Mouse (Mus musculus) CH12.LX (cell line): Measurements from ENCODE around the gene Olfr699.

Source experiments
- BHLHE40 ChIP-seq: IDR thresholded peaks from 2 replicates; pipeline ENCODE4 v1.6.1; 2011; ENCODE audit warnings: mild to moderate bottlenecking, low read depth, low read length, improper control_type of control experiment
- CHD1 ChIP-seq: IDR thresholded peaks from 2 replicates; pipeline ENCODE4 v1.6.1; 2012; ENCODE audit warnings: low read depth, low read length, improper control_type of control experiment, inconsistent platforms
- CTCF ChIP-seq, 2 experiments: IDR thresholded peaks in 1 of 2; conservative IDR thresholded peaks in 1 of 2; 2 replicates each; pipeline ENCODE4 v1.5.1; 2011 to 2012; ENCODE audit warnings: low read depth in 2 of 2, low read length in 2 of 2, improper control_type of control experiment in 1 of 2, inconsistent platforms in 1 of 2, mild to moderate bottlenecking in 1 of 2, moderate library complexity in 1 of 2
- E2F4 ChIP-seq: IDR thresholded peaks from 2 replicates; pipeline ENCODE4 v1.6.1; 2011; ENCODE audit warnings: low read depth, low read length, improper control_type of control experiment; ENCODE audit not compliant: insufficient replicate concordance
- ELF1 ChIP-seq: IDR thresholded peaks from 2 replicates; pipeline ENCODE4 v1.6.1; 2014; ENCODE audit warnings: low read depth, mild to moderate bottlenecking, inconsistent platforms, low read length, improper control_type of control experiment
- EP300 ChIP-seq: IDR thresholded peaks from 2 replicates; pipeline ENCODE4 v1.6.1; 2011; ENCODE audit warnings: low read length, improper control_type of control experiment
- KAT2A ChIP-seq: IDR thresholded peaks from 2 replicates; pipeline ENCODE4 v1.6.1; 2012; ENCODE audit warnings: low read length, improper control_type of control experiment, inconsistent platforms; ENCODE audit not compliant: insufficient replicate concordance
- NELFE ChIP-seq: IDR thresholded peaks from 2 replicates; pipeline ENCODE4 v1.6.1; 2011; ENCODE audit warnings: low read depth, low read length, improper control_type of control experiment
- POLR2A ChIP-seq: IDR thresholded peaks from 2 replicates; pipeline ENCODE4 v1.6.1; 2011; ENCODE audit warnings: low read depth, mild to moderate bottlenecking, improper control_type of control experiment, low read length
- SIN3A ChIP-seq: IDR thresholded peaks from 2 replicates; pipeline ENCODE4 v1.6.1; 2012; ENCODE audit warnings: low read length, improper control_type of control experiment, inconsistent platforms
- TCF12 ChIP-seq: IDR thresholded peaks from 2 replicates; pipeline ENCODE4 v1.6.1; 2014; ENCODE audit warnings: low read depth, mild to moderate bottlenecking, inconsistent platforms, low read length, improper control_type of control experiment
- ZKSCAN1 ChIP-seq: IDR thresholded peaks from 2 replicates; pipeline ENCODE4 v1.6.1; 2012; ENCODE audit warnings: low read depth, inconsistent platforms, low read length, improper control_type of control experiment, borderline replicate concordance
- ZMIZ1 ChIP-seq: IDR thresholded peaks from 2 replicates; pipeline ENCODE4 v1.6.1; 2012; ENCODE audit warnings: low read depth, mild to moderate bottlenecking, inconsistent platforms, low read length, improper control_type of control experiment

DNA sequence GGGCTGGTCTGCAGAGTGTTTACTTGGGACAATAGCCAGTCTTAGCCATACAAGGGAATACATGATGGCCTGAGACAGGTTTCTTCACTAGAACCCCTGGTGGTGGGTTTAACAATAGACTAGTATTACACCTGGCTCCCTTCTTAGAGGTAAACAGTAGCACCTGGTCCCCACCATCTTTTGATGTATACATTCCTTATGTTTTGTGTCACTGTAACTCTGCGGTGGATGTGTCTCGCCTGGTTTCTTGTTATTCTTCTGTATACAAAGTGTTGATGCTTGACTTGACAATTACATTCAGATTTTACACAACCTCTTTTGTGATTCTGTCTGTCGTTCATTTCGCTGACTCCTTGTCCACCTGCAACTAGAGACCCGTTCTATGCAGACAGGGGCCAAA, 47.2 kb downstream of the Olfr699 start:
- TF ChIP-seq KAT2A (no peak), POLR2A (no peak), ZMIZ1 (no peak), EP300 (no peak), E2F4 (no peak), CHD1 (no peak), ELF1 (no peak), CTCF (conservative IDR thresholded peaks at IDR 0.05 in 1 of 2, IDR thresholded peaks at IDR 0.05 in 1 of 2; ENCODE audit: low read depth in 2 of 2, low read length in 2 of 2) (no peak), NELFE (no peak), ZKSCAN1 (no peak), TCF12 (no peak), SIN3A (no peak), BHLHE40 (no peak)
